8 mouse cellular contexts compared by ENCODE assay signal in the genomic region with DNA sequence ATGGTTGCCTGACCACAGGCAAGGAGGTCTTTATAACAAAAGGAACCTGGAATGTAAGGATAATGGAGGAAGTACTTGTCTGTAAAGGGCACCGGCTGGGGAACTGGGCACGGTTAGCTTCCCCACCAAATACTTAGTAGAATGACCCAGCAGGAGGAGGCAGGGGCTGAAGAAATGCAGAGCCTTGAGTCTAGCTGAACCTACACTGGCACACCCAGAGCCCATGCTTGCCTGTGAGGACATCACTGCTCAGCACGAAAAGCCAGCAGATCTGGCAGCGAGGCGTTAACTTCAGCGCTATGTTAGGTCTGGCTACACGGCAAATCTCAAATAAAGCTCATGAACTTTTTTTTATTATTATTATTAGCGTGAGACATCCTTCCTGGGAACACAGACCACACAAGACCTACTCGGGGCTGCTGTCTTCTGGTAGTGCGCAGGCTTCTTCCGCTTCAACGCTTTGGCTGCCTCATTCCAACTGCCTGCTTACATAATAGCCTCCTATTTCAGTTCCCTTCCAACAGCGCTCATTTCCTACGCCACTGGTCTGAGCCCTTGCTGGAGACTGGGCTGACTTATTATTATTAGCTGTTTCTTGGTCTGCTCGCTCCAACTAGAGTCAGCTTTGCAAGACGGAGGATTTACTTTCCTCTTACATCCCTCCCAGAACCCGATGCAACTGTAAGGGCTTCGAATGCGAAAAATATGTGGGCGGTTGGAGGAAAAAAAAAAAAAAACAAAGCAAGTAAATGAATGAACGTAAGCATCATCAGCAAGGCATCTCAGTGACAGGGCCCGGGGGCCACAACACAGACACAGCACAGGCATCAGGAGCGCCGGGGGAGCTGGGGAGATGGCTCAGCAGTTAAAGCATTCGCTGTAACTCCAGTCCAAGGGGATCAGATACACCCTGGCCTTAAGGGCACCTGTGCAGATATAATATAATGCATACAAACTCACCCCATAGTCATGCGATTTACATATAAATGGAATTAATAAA.
DNase-seq lines count a peak whose midpoint lies in the region.

No protein-coding gene starts in this region.

- no peaks in the 10 kb centered on the region for H3K36me3 ChIP-seq in heart, embryonic 10.5 days

- H3K4me3 ChIP-seq in heart, embryonic 10.5 days: no peak overlapping the region

- peaks cover 4% of the 10 kb centered on the region; the same call in 1 of the 2 replicates for H3K27me3 ChIP-seq in heart, embryonic 10.5 days (ENCODE audit: insufficient read depth, poor library complexity, severe bottlenecking)

- peaks cover 4% of the 10 kb centered on the region for H3K4me1 ChIP-seq in heart, embryonic 10.5 days

- no peak overlapping the region for H3K27ac ChIP-seq in heart, embryonic 10.5 days

- 79% methylated on average over 26 of the region's 26 CpGs for WGBS in heart, embryonic 10.5 days

- no peaks in the 10 kb centered on the region for H3K9me3 ChIP-seq in heart, embryonic 10.5 days

- peak; percentile 36 for DNase-seq in embryo, embryonic 10 days (ENCODE audit: low spot score)
- DNase-seq in embryo, embryonic 9.5 days (ENCODE audit: extremely low spot score): no peak
- DNase-seq in cerebellum, adult 9-10 months: peak; percentile 94
- DNase-seq in gastrocnemius, adult 8-10 months (ENCODE audit: low spot score in 2 of 2): peak; percentile 28 to 50
- DNase-seq in layer of hippocampus, adult 8-10 months (ENCODE audit: low spot score in 2 of 2): peak; percentile 65 to 77
- DNase-seq in lung, postnatal 10 days: peak; percentile 60
- DNase-seq in right cerebral cortex, postnatal 14 days: peak; percentile 37
- no peak for DNase-seq in heart, embryonic 10.5 days (ENCODE audit: low spot score)

Comparison
In these comparisons a context has a peak if more than half of its experiments do, and no peak if none do; other contexts are left out.
1. DNase-seq: peak in embryo, embryonic 10 days (single experiment), cerebellum, adult 9-10 months (single experiment), gastrocnemius, adult 8-10 months (2 of 2), layer of hippocampus, adult 8-10 months (2 of 2), lung, postnatal 10 days (single experiment) and right cerebral cortex, postnatal 14 days (single experiment); none in embryo, embryonic 9.5 days (single experiment) and heart, embryonic 10.5 days (single experiment).